Mouse (Mus musculus): ENCODE results near the gene Hfe. TPM values are rescaled to one million over a fixed set of nuclear protein-coding genes. Genes with fewer than 3 reads are reported as not detected.
"Not testable (repeated sequence)": the region's sequence is repeated elsewhere in the genome, so short reads cannot be mapped to it uniquely, and the experiment has no call there.

Hfe gene
- 5.2 and 8.3 TPM in 2 replicates for polyA plus RNA-seq (2016; fragmentation: Nextera tagmentation; extraction: Ambion mirVana)

DNA sequence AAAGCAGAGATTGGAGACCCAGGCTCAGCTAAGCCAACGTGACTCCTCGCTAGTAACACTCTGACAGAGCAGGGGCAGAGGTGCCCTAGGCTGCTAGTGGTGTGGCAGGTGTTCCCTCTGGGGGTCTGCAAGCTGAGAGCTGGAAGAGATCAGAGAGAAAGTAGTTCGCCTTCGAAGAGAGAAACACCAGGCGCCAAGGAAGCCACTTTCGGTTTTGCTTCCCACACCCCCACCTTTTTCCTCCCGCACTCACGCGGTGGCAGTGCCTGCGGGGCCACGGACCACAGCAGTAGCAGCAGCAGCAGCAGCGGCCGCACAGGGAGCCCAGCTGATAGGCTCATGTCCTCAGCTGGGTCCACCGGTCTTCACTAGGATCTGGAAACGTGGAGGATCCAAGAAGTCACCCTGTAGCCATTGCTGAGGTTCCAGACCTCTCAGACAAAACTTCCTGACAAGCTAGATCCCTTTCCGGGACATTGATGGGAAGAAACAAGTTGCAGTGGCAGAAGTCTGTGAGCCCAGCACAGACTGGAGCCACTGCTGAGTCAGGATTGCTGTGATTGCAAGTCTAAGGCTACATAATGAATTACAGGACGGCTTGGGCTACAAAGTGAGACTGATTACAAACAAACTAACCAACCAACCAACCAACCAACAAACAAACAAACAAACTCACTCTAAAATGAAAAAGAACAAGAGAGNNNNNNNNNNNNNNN, at the start of gene Hfe:
Gene Hfe (minus strand): TSS at position 481 of the 716 bp plus-strand sequence.
- DNase-seq (ENCODE audit: low spot score), result no peak
- Histone ChIP-seq H3K4me3 (peak within 1 kb of the TSS; percentile 61), H3K4me1 (peaks cover 28% of the 10 kb centered on the region), H3K36me3 (no peaks in the 10 kb centered on the region), H3K27ac (peak within 1 kb of the TSS; percentile 80), H3K9me3 (no peaks in the 10 kb centered on the region), H3K27me3 (ENCODE audit: insufficient read depth, poor library complexity, severe bottlenecking) (no peaks in the 10 kb centered on the region)
- WGBS, result 1% methylated on average over 17 of the region's 17 CpGs

DNA sequence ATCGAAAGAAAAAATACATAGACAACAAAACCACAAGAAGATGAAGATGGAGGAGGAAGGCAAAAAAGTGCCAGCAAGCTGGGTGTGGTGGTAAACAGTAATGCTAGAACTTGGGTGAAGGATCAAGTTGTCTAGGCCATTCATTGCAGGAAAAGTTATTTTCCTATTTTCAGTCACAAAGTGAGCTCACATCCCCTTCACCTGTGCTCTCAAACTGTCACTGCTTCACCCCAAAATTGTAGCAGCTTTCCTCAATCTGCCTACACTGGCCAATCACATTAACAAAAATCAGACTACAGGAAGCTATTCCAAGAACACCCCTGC, 49.2 kb upstream of the Hfe start:
- WGBS, result 66% methylated on average over 1 of the region's 1 CpGs
- H3K4me1 ChIP-seq, result peaks cover 21% of the 10 kb centered on the region
- no peaks in the 10 kb centered on the region for H3K27me3 ChIP-seq (ENCODE audit: insufficient read depth, poor library complexity, severe bottlenecking)
- H3K9me3 ChIP-seq, result no peaks in the 10 kb centered on the region
- peak overlapping the region; percentile 88 for H3K27ac ChIP-seq
- no peaks in the 10 kb centered on the region for H3K36me3 ChIP-seq
- H3K4me3 ChIP-seq, result peak overlapping the region; percentile 62
- DNase-seq (ENCODE audit: low spot score), result no peak

- WGBS, result 73% methylated on average over 3 of the region's 3 CpGs
- Histone ChIP-seq H3K9me3 (no peaks in the 10 kb centered on the region), H3K4me3 (no peak overlapping the region), H3K27ac (peak overlapping the region; percentile 88; the same call in 1 of the 2 replicates), H3K36me3 (no peaks in the 10 kb centered on the region), H3K4me1 (peaks cover 19% of the 10 kb centered on the region), H3K27me3 (ENCODE audit: insufficient read depth, poor library complexity, severe bottlenecking) (no peaks in the 10 kb centered on the region)
- no peak for DNase-seq (ENCODE audit: low spot score)
Measured at GRCm38 (mm10) chr13:23759251-23759771, 48.7 kb upstream of the Hfe start.

DNA sequence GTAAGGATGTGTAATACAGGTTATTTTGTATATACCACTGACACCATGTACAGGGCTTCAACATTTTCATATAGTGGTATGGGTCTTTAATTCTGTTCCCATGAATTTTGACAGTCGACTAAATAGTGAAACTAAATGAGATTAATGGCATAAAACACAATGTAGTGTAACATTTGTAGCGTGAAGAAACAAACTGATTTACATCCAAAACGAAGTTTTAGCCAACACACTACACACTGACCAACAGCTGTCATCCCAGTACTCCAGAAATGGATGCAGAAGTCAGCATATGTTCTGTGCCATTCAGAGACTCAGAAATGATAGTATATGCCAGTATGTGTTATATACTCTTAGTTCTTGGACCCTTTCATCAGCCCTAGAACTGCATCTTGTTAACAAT, 47.3 kb upstream of the Hfe start:
- Histone ChIP-seq H3K27me3 (ENCODE audit: insufficient read depth, poor library complexity, severe bottlenecking) (no peaks in the 10 kb centered on the region), H3K36me3 (no peaks in the 10 kb centered on the region), H3K27ac (peak overlapping the region; percentile 87), H3K4me3 (peak overlapping the region; percentile 59; the same call in 1 of the 2 replicates), H3K4me1 (peaks cover 10% of the 10 kb centered on the region), H3K9me3 (no peaks in the 10 kb centered on the region)
- 54% methylated on average over 3 of the region's 3 CpGs for WGBS
- DNase-seq (ENCODE audit: low spot score), result no peak

- H3K27me3 ChIP-seq (ENCODE audit: insufficient read depth, poor library complexity, severe bottlenecking), result no peaks in the 10 kb centered on the region
- H3K27ac ChIP-seq, result peak overlapping the region; percentile 87
- peak overlapping the region; percentile 59 for H3K4me3 ChIP-seq
- H3K36me3 ChIP-seq, result no peaks in the 10 kb centered on the region
- peak; percentile 81 for DNase-seq (ENCODE audit: low spot score)
- 3% methylated on average over 18 of the region's 23 CpGs for WGBS
- H3K9me3 ChIP-seq, result no peaks in the 10 kb centered on the region
- H3K4me1 ChIP-seq, result peaks cover 13% of the 10 kb centered on the region
Measured at GRCm38 (mm10) chr13:23757211-23757773, 46.6 kb upstream of the Hfe start.

GRCm38 (mm10) chr13:23756790-23757189, 46.1 kb upstream of the Hfe start, which contains the start of gene Hist1h4b:
Gene Hist1h4b, plus strand, starts transcription at chr13:23757013.
- Histone ChIP-seq H3K4me1 (peaks cover 13% of the 10 kb centered on the region), H3K9me3 (no peaks in the 10 kb centered on the region), H3K4me3 (peak within 1 kb of the TSS; percentile 59), H3K36me3 (no peaks in the 10 kb centered on the region), H3K27ac (peak within 1 kb of the TSS; percentile 87), H3K27me3 (ENCODE audit: insufficient read depth, poor library complexity, severe bottlenecking) (no peaks in the 10 kb centered on the region)
- 0% methylated on average over 20 of the region's 22 CpGs for WGBS
- peak; percentile 95 for DNase-seq (ENCODE audit: low spot score)

DNA sequence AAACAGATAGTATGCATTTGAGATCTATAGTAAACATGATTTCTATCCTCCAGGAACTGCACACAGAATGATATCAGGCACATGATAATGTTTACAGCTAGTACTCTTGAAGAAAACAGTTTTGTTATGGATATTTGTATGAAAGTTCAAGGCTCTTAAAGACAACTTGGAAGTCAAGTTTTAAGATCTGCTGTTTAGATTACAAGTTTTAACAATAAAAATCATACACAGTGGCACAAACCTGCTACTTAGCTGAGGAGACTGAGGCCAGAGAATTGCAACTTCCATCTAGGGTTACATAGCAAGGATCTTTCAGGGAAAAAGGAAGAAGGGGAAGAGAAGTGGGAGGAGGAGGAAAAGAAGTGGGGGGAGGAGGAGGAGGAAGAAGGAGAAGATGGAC, 44.3 kb upstream of the Hfe start:
- peak overlapping the region; percentile 78; the same call in 1 of the 2 replicates for H3K27ac ChIP-seq
- no peaks in the 10 kb centered on the region for H3K9me3 ChIP-seq
- H3K36me3 ChIP-seq, result no peaks in the 10 kb centered on the region
- peaks cover 7% of the 10 kb centered on the region for H3K4me1 ChIP-seq
- no peak for DNase-seq (ENCODE audit: low spot score)
- H3K4me3 ChIP-seq, result no peak overlapping the region
- no peaks in the 10 kb centered on the region for H3K27me3 ChIP-seq (ENCODE audit: insufficient read depth, poor library complexity, severe bottlenecking)

DNA sequence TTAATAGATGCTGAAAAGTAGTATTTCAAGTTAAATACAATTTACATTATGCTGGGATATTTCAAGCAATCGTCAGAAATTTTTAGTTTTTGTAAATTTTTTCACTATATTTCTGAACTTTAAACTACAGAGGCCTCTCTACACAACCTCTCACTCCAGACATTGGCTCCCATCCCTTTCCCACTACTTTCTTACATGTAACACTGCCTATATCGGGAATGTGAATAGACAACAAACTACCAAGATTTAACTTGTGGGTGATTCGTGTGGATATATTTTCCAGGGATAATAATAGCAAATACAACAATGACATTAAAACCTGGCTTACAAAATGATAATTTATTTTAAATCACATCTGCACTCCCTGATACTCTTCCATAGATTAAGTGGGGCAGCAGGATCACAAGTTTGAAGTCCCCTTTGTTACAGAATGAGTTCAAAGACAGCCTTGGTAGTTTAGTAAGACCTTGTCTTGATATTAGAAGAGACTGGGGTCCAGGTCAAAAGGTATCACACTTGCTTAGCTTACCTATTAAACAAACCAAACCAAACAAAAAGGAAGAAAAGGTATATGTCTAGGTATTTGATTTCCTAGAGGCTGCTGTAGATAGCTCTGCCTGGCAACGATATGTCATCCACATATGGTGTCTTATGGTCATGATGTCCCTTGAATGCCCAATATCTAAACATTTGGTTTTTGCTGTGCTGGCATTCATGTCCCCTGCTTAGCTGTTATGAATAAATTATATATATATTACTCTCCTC, 42.8 kb upstream of the Hfe start:
- WGBS, result 62% methylated on average over 4 of the region's 4 CpGs
- Histone ChIP-seq H3K36me3 (no peaks in the 10 kb centered on the region), H3K27me3 (ENCODE audit: insufficient read depth, poor library complexity, severe bottlenecking) (no peaks in the 10 kb centered on the region), H3K4me1 (peaks cover 6% of the 10 kb centered on the region), H3K4me3 (peak overlapping the region; percentile 53), H3K9me3 (no peaks in the 10 kb centered on the region), H3K27ac (peak overlapping the region; percentile 85)
- DNase-seq (ENCODE audit: low spot score), result no peak

GRCm38 (mm10) chr13:23752742-23753172, 42.1 kb upstream of the Hfe start:
- Histone ChIP-seq H3K4me3 (peak overlapping the region; percentile 53), H3K36me3 (no peaks in the 10 kb centered on the region), H3K4me1 (peaks cover 13% of the 10 kb centered on the region), H3K27me3 (ENCODE audit: insufficient read depth, poor library complexity, severe bottlenecking) (no peaks in the 10 kb centered on the region), H3K27ac (peak overlapping the region; percentile 85), H3K9me3 (no peaks in the 10 kb centered on the region)
- WGBS, result 4% methylated on average over 6 of the region's 6 CpGs
- no peak for DNase-seq (ENCODE audit: low spot score)

- peak; percentile 95 for DNase-seq (ENCODE audit: low spot score)
- H3K27me3 ChIP-seq (ENCODE audit: insufficient read depth, poor library complexity, severe bottlenecking), result not testable (repeated sequence)
- 2% methylated on average over 21 of the region's 47 CpGs for WGBS
Measured at GRCm38 (mm10) chr13:23752067-23752741, 41.5 kb upstream of the Hfe start, which contains the start of gene Hist1h3b. Gene Hist1h3b, plus strand, starts transcription at chr13:23752267.

GRCm38 (mm10) chr13:23751478-23751956, 40.9 kb upstream of the Hfe start:
- 2% methylated on average over 11 of the region's 11 CpGs for WGBS
- H3K9me3 ChIP-seq, result no peaks in the 10 kb centered on the region
- H3K4me1 ChIP-seq, result peaks cover 16% of the 10 kb centered on the region
- H3K36me3 ChIP-seq, result no peaks in the 10 kb centered on the region
- no peaks in the 10 kb centered on the region for H3K27me3 ChIP-seq (ENCODE audit: insufficient read depth, poor library complexity, severe bottlenecking)
- peak overlapping the region; percentile 98 for H3K27ac ChIP-seq
- peak overlapping the region; percentile 55 for H3K4me3 ChIP-seq
- DNase-seq (ENCODE audit: low spot score), result no peak

More at GRCm38 (mm10) chr13:23752067-23752741, 41.5 kb upstream of the Hfe start, which contains the start of gene Hist1h3b:
- H3K4me1 ChIP-seq, result peaks cover 15% of the 10 kb centered on the region
- H3K27ac ChIP-seq, result peak within 1 kb of the TSS; percentile 98
- H3K4me3 ChIP-seq, result peak within 1 kb of the TSS; percentile 55
- not testable (repeated sequence) for H3K9me3 ChIP-seq, H3K36me3 ChIP-seq

- 3% methylated on average over 29 of the region's 47 CpGs for WGBS
- not testable (repeated sequence) for H3K9me3 ChIP-seq; H3K27me3 ChIP-seq (ENCODE audit: insufficient read depth, poor library complexity, severe bottlenecking); H3K36me3 ChIP-seq
- peaks cover 16% of the 10 kb centered on the region for H3K4me1 ChIP-seq
- H3K4me3 ChIP-seq, result peak within 1 kb of the TSS; percentile 55
- peak within 1 kb of the TSS; percentile 98 for H3K27ac ChIP-seq
- peak; percentile 92 for DNase-seq (ENCODE audit: low spot score)
Measured at GRCm38 (mm10) chr13:23750839-23751477, 40.3 kb upstream of the Hfe start, which contains the start of gene Hist1h2ab. Gene Hist1h2ab, plus strand, starts transcription at chr13:23751126.
